Mouse (Mus musculus) intestine, embryonic 16.5 days (tissue): ENCODE results near the gene Mrpl20. TPM values are rescaled to one million over a fixed set of nuclear protein-coding genes. Genes with fewer than 3 reads are reported as not detected.

Experiments
- ATAC-seq: fragments of 200-750 bp; cut with Nextera tagmentation; 2 replicates; pipeline ENCODE4 v1.8.0; 2017; ENCODE audit warnings: moderate TSS enrichment, moderate library complexity
- H3K27ac ChIP-seq: fragments of 300-500 bp; sonication (generic); 2 replicates; pipeline ENCODE4 v1.5.1; 2014; ENCODE audit warnings: mild to moderate bottlenecking, low read length
- H3K27me3 ChIP-seq: fragments of 300-500 bp; sonication (generic); replicated peaks from 2 replicates; pipeline ENCODE4 v1.6.1; 2014; ENCODE audit warnings: low read length, control low read depth, mixed read lengths; ENCODE audit not compliant: control insufficient read depth, insufficient read depth
- H3K36me3 ChIP-seq: fragments of 300-500 bp; sonication (generic); 2 replicates; pipeline ENCODE4 v1.6.1; 2014; ENCODE audit warnings: low read length, control low read depth; ENCODE audit not compliant: control insufficient read depth, insufficient read depth
- H3K4me1 ChIP-seq: fragments of 300-500 bp; sonication (generic); 2 replicates; pipeline ENCODE4 v1.6.1; 2014; ENCODE audit warnings: low read length, control low read depth, mixed read lengths; ENCODE audit not compliant: control insufficient read depth, insufficient read depth
- H3K4me2 ChIP-seq: fragments of 300-500 bp; sonication (generic); 2 replicates; pipeline ENCODE4 v1.6.1; 2014; ENCODE audit warnings: low read depth, low read length, control low read depth
- H3K4me3 ChIP-seq: fragments of 300-500 bp; sonication (generic); 2 replicates; pipeline ENCODE4 v1.5.1; 2014; ENCODE audit warnings: mild to moderate bottlenecking, low read length
- H3K9ac ChIP-seq: fragments of 300-500 bp; sonication (generic); 2 replicates; pipeline ENCODE4 v1.6.1; 2014; ENCODE audit warnings: low read depth, low read length
- H3K9me3 ChIP-seq: fragments of 300-500 bp; sonication (generic); 2 replicates; pipeline ENCODE4 v1.6.1; 2016; ENCODE audit warnings: low read length, control low read depth; ENCODE audit not compliant: control insufficient read depth
- WGBS: fragments of 180-500 bp; shearing (Covaris S2); extraction: QIAGEN DNeasy Blood & Tissue Kit; methylation state at CpG from one replicate; pipeline ENCODE4 v1.1.7; 2014; 5-methylcytosine and 5-hydroxymethylcytosine counted together
- polyA plus RNA-seq: library from polyadenylated mRNA; unstranded; fragments of >200 nt; fragmentation: Nextera tagmentation; extraction: Ambion mirVana; gene quantifications from 2 replicates; pipeline ENCODE4 v1.2.1, GENCODE M21; 2015

Mrpl20 gene
- polyA plus RNA-seq, 1 experiment from 2014 or later, result 226 TPM

DNA sequence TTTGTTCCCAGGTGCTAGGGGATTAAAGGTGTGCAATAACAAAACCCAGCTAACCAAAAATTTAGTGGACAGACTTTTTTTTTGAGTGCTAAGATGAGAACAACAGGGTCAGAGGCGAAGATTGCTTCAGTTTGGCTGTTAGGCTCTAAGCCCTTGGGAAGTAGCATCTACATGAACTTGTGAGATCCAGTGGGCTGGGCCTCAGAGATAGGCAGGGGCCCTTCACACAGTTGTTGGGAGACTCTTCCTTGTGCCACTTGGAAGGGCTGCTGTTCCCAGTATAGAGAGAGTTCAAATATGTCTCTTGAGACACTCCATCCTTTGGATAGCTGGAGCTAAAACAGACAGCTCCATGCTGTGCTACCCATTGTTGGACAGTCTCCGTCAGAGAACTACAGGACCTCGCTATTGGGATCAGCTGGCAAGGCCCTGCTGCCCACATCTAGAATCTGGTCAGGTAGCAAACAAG lies 12.6 kb upstream of the Mrpl20 start, which contains the start of gene Ankrd65:
Gene Ankrd65 (plus strand): TSS at position 419 of the 469 bp plus-strand sequence.
- Histone ChIP-seq H3K27me3 (no peaks in the 10 kb centered on the region), H3K4me2 (no peak within 1 kb of the TSS), H3K27ac (no peak within 1 kb of the TSS), H3K9ac (0 out of 2 replicates have a peak within 1 kb of the TSS, but pooled peaks have one; percentile 29), H3K4me3 (no peak within 1 kb of the TSS), H3K36me3 (no peaks in the 10 kb centered on the region), H3K4me1 (0 out of 2 replicates have a peak, but pooled peaks cover 7% of the 10 kb centered on the region), H3K9me3 (no peaks in the 10 kb centered on the region)
- no peak for ATAC-seq
- WGBS, result 69% methylated on average over 3 of the region's 3 CpGs

DNA sequence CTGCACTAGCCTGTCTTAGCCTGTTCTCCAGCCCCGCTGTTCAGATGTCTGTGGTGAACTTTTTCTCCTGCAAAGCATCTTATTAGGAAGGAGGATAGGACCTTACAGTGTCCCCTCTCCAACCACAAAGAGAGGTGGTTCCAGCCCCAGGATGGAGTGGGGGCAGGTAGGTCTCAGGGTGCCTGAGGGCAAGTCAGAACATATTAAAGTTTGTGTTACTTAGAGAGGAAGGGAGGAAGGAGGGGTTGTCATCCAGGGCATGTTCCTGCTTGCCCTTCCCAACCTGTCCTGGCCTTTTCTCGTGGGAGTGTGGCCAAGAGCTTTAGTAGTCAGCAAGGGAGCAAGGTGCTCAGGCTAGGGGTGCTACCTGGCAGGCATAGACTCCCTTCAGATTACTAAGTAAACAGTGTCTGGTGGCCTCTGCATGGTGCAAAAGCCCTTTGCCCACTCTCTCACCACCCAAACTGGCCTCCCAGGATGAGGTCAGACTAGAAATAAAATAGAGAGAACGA lies 12.0 kb upstream of the Mrpl20 start:
- H3K36me3 ChIP-seq, result no peaks in the 10 kb centered on the region
- WGBS, result 60% methylated on average over 3 of the region's 3 CpGs
- H3K9ac ChIP-seq, result no peak overlapping the region
- ATAC-seq, result peak; percentile 55; the same call in 1 of the 2 replicates
- H3K4me3 ChIP-seq, result no peak overlapping the region
- no peaks in the 10 kb centered on the region for H3K27me3 ChIP-seq
- H3K27ac ChIP-seq, result no peak overlapping the region
- H3K4me1 ChIP-seq, result 0 out of 2 replicates have a peak, but pooled peaks cover under 1% of the 10 kb centered on the region
- H3K4me2 ChIP-seq, result no peak overlapping the region
- no peaks in the 10 kb centered on the region for H3K9me3 ChIP-seq

DNA sequence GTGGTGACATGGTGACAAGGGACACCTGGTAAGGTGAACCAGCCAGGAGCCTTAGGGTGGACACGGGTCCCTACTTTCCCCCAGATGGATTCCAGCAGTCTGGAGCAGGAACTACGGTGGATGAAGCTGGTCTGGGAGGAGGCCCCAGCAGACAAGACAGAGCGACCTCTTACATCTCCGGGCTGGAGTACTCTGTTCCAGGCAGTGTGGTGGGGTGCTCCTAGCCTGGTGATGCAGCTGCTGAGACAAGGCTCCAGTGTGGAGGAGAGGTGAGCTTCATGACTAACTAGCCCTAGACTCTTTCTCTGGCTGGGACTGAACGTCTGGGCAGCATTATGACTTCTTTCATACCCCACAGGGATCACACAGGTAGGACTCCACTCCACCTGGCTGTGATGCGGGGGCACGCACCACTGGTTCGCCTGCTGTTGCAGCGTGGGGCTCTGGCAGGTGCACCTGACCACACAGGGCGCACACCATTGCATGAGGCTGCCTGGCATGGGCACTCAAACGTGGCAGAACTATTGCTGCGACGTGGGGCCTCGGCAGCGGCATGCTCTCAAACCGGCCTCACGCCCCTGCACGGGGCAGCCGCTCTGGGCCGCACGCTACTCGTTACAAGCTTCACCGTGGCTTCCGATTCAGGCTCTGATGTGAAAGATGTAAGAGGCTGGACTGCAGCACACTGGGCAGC lies 11.3 kb upstream of the Mrpl20 start:
- Histone ChIP-seq H3K4me1 (no peaks in the 10 kb centered on the region), H3K27ac (no peak overlapping the region), H3K27me3 (no peaks in the 10 kb centered on the region), H3K9me3 (no peaks in the 10 kb centered on the region), H3K4me3 (no peak overlapping the region), H3K36me3 (no peaks in the 10 kb centered on the region), H3K9ac (0 out of 2 replicates have a peak overlapping the region, but pooled peaks have one; percentile 29), H3K4me2 (no peak overlapping the region)
- WGBS, result 72% methylated on average over 24 of the region's 24 CpGs
- ATAC-seq, result 0 out of 2 replicates have a peak, but pooled peaks have one; percentile 17

DNA sequence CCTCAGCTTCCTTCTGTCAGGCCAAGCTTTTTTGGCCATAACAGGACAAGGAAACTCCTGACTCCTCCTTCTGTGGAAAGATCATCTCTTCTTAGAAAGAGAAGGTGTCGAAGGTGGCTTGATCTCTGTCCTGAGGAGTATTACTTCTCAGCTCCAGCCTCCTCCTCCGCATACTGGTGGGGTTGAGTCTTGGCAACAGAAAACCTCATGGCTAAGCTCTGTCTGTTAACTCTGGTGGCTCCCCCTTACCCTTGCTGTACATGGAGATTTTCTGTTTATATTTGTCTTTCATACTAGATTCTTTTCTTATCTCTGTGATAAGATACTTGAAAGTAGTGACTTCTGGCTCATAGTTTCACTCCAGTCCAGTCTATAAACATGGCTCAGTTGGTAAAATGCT lies 8.9 kb upstream of the Mrpl20 start:
- Histone ChIP-seq H3K4me3 (no peak overlapping the region), H3K9ac (no peak overlapping the region), H3K27me3 (no peaks in the 10 kb centered on the region), H3K9me3 (no peaks in the 10 kb centered on the region), H3K36me3 (no peaks in the 10 kb centered on the region), H3K4me2 (no peak overlapping the region), H3K4me1 (no peaks in the 10 kb centered on the region), H3K27ac (no peak overlapping the region)
- no peak for ATAC-seq
- whole genome bisulfite sequencing, result 66% methylated on average over 2 of the region's 2 CpGs

DNA sequence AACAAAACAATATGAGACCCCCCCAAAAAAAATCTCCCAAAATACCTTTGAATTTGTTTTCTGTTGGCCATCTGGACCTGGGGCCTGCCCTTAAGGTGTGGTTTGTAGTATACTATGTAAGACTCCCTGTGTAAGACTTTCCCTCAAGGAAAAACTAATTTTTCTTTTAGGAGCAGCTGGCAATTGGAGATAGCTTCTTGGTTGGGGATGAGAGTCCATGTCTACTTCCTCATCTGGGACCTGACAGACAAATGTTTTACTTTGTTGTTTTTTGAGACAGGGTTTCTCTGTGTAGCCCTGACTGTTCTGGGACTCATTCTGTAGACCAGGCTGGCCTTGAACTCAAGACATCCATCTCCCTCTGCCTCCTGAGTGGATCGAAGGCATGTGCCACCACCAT lies 603 bp upstream of the Mrpl20 start:
- Histone ChIP-seq H3K27me3 (no peaks in the 10 kb centered on the region), H3K36me3 (0 out of 2 replicates have a peak, but pooled peaks cover 2% of the 10 kb centered on the region), H3K4me3 (no peak overlapping the region), H3K4me2 (no peak overlapping the region), H3K4me1 (peaks cover 15% of the 10 kb centered on the region), H3K27ac (no peak overlapping the region), H3K9me3 (no peaks in the 10 kb centered on the region), H3K9ac (no peak overlapping the region)
- ATAC-seq, result no peak
- WGBS, result 92% methylated on average over 1 of the region's 1 CpGs

DNA sequence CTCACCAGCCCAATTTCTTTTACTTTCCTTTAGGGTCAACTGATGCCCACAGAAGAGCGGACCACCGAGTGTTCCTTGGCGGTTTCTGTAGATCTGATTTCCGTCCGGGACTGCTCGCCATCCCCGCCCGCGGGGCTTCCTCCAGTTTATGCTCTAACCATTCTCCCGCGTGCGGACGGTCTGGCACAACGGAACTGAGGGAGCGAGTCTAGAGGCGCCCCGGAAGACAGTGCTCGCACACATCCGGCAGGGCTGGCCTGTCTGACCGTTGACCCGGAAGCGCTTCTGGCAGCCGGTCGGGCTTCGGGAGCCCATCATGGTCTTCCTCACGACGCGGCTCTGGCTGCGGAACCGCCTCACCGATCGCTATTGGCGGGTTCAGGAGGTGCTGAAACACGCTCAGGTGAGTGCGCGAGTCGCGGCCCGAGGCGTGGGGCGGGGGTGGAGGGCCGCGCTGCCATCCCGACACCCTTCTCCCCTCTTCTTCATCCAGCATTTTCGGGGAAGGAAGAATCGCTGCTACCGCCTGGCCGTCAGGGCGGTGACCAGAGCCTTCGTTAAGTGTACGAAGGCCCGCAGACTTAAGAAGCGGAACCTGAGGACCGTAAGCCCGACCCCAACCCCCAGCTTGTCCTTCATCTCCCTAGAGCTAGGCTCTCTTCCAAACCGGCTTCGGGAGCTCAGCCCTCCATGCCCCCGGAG lies 813 bp downstream of the Mrpl20 start:
- WGBS, result under 1% methylated on average over 55 of the region's 58 CpGs
- H3K27ac ChIP-seq, result peak overlapping the region; percentile 80
- peak overlapping the region; percentile 85 for H3K9ac ChIP-seq
- peak overlapping the region; percentile 78 for H3K4me2 ChIP-seq
- peaks cover 15% of the 10 kb centered on the region for H3K4me1 ChIP-seq
- ATAC-seq, result peak; percentile 98
- no peaks in the 10 kb centered on the region for H3K9me3 ChIP-seq
- H3K27me3 ChIP-seq, result no peaks in the 10 kb centered on the region
- H3K4me3 ChIP-seq, result peak overlapping the region; percentile 92
- peaks cover 7% of the 10 kb centered on the region; the same call in 1 of the 2 replicates for H3K36me3 ChIP-seq

DNA sequence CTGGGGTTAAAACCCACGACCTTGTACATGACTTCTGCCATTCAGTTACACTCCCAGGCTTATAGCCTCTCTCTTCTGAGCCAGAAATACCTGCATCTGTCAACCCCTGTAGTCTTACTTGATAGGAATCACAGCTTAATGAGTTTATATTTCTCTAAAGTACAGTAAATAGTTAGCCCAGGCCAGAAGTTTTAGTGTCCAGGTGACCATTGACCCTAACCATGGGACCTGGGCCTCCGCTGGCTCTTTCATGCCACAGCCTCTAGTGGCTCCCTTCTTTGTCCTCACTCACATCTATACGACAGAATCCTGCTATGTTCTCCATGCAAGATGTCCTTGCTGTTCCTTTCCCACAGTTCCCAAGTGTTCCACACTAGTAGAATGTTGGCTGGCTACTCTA lies 5.2 kb downstream of the Mrpl20 start:
- no peaks in the 10 kb centered on the region for H3K9me3 ChIP-seq
- H3K27me3 ChIP-seq, result no peaks in the 10 kb centered on the region
- WGBS, result 84% methylated on average over 3 of the region's 3 CpGs
- no peak for ATAC-seq
- 0 out of 2 replicates have a peak overlapping the region, but pooled peaks have one; percentile 10 for H3K27ac ChIP-seq
- no peak overlapping the region for H3K4me3 ChIP-seq
- peaks cover 13% of the 10 kb centered on the region; the same call in 1 of the 2 replicates for H3K36me3 ChIP-seq
- H3K4me2 ChIP-seq, result no peak overlapping the region
- H3K9ac ChIP-seq, result no peak overlapping the region
- H3K4me1 ChIP-seq, result peaks cover 20% of the 10 kb centered on the region

DNA sequence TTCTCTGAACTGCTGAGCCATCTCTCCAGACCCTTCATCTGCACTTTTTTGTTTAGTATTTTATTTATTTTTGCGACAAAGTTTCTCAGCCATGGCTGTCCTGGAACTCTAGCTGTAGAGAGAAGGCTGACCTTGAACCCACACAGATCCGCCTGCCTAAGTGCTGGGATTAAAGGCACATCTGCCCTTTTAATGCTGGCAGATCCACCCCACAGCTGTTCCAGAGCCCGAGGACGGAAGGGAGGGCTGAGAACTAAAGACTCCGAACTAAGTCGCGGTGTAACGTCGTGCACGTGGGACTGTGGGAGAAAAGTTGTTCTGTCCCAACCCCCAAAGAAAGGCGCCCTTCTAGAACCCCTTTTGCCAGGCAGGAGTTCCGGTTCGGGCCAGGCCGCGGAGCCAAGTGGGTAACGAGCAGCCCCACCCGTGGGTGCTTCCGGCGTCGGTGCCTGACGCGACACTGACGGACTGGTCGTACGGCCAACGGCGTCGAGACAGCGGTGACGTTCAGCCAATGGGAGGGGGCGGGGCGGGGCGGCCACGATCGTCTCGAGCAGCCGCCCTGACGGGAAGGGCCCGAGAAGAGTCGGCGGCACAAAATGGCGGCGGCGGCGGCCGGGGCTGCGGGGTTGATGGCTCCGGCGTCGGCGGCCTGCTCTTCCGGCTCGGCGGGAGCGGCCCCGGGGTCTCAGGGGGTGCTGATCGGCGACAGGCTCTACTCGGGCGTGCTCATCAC lies 9.4 kb downstream of the Mrpl20 start, which contains the start of gene Ccnl2:
Gene Ccnl2 (plus strand): TSS at position 561 of the 736 bp plus-strand sequence.
- 1% methylated on average over 38 of the region's 60 CpGs for WGBS
- Histone ChIP-seq H3K4me2 (peak within 1 kb of the TSS; percentile 84), H3K9ac (peak within 1 kb of the TSS; percentile 96), H3K36me3 (peaks cover 22% of the 10 kb centered on the region), H3K4me3 (peak within 1 kb of the TSS; percentile 97), H3K9me3 (no peaks in the 10 kb centered on the region), H3K27me3 (no peaks in the 10 kb centered on the region), H3K27ac (peak within 1 kb of the TSS; percentile 94), H3K4me1 (peaks cover 19% of the 10 kb centered on the region)
- peak; percentile 99 for ATAC-seq
